ENCODE assay signal across 8 mouse cellular contexts in genomic region chr19:56396669-56397621, GRCm38 (mm10). TPM values are rescaled to one million over a fixed set of nuclear protein-coding genes. Genes with fewer than 3 reads are reported as not detected.
A peak's percentile ranks its signal among the peaks of the same experiment; 100 is the strongest.
DNase-seq lines count a peak whose midpoint lies in the region; ATAC-seq and TF ChIP-seq lines count a peak whose summit lies in the region.

Casp7 (plus strand) TSS chr19:56397129.

- no peaks in the 10 kb centered on the region for H3K27me3 ChIP-seq in heart, embryonic 16.5 days (ENCODE audit: control insufficient read depth, insufficient read depth, low read length)
- no peaks in the 10 kb centered on the region for H3K27me3 ChIP-seq in lung, postnatal 0 days (replicated peaks; ENCODE audit: insufficient read depth, low read length)

- peak within 1 kb of the TSS; percentile 92 for H3K9ac ChIP-seq in heart, embryonic 16.5 days (ENCODE audit: low read length)
- H3K9ac ChIP-seq in lung, postnatal 0 days (replicated peaks; ENCODE audit: low read depth): peak within 1 kb of the TSS; percentile 71

- peak; percentile 74 for ATAC-seq in heart, embryonic 16.5 days (replicated peaks; ENCODE audit: extremely low read depth, insufficient read depth, low FRiP score)
- ATAC-seq in lung, postnatal 0 days: peak; percentile 75

- peak within 1 kb of the TSS; percentile 92 for H3K27ac ChIP-seq in heart, embryonic 16.5 days (ENCODE audit: low read length)
- peak within 1 kb of the TSS; percentile 95 for H3K27ac ChIP-seq in lung, postnatal 0 days (ENCODE audit: low read length)

- H3K4me2 ChIP-seq in heart, embryonic 16.5 days (ENCODE audit: low read depth, low read length): peak within 1 kb of the TSS; percentile 92
- peak within 1 kb of the TSS; percentile 83 for H3K4me2 ChIP-seq in lung, postnatal 0 days (replicated peaks; ENCODE audit: low read depth, low read length)

- H3K36me3 ChIP-seq in heart, embryonic 16.5 days (ENCODE audit: control insufficient read depth, insufficient read depth): no peaks in the 10 kb centered on the region
- H3K36me3 ChIP-seq in lung, postnatal 0 days (ENCODE audit: insufficient read depth, low read length): no peaks in the 10 kb centered on the region

- H3K4me3 ChIP-seq in heart, embryonic 16.5 days (ENCODE audit: low read length): peak within 1 kb of the TSS; percentile 77
- peak within 1 kb of the TSS; percentile 71 for H3K4me3 ChIP-seq in lung, postnatal 0 days (ENCODE audit: low read depth, low read length)

- 1% methylated on average over 78 of the region's 78 CpGs for WGBS in heart, embryonic 16.5 days
- WGBS in lung, postnatal 0 days: 2% methylated on average over 61 of the region's 78 CpGs

- TF ChIP-seq CTCF in lung, postnatal 0 days (IDR thresholded peaks at IDR 0.05): peak; percentile 41

- no peak for TF ChIP-seq EP300 in lung, postnatal 0 days (IDR thresholded peaks at IDR 0.05)

- H3K4me1 ChIP-seq in heart, embryonic 16.5 days (ENCODE audit: control insufficient read depth, insufficient read depth, low read length): peaks cover 20% of the 10 kb centered on the region
- peaks cover 11% of the 10 kb centered on the region; the same call in 1 of the 2 replicates for H3K4me1 ChIP-seq in lung, postnatal 0 days (ENCODE audit: insufficient read depth, low read depth, low read length)

- DNase-seq in CD8-positive naive resting alpha-beta T cell, adult 2 months (ENCODE audit: low read depth in 2 of 2, low spot score in 2 of 2): peak; percentile 15 to 37
- DNase-seq in adrenal gland, postnatal 14 days: peak; percentile 85
- DNase-seq in fibroblast of lung, adult 2 months (ENCODE audit: low read depth): peak; percentile 49
- peak; percentile 70 to 85 for DNase-seq in kidney, postnatal 25 days
- peak; percentile 84 for DNase-seq in lung, postnatal 0 days (ENCODE audit: low spot score)
- DNase-seq in ovary, postnatal 10 days (ENCODE audit: low spot score): peak; percentile 33
- DNase-seq in thymus, postnatal 0 days (ENCODE audit: low spot score): peak; percentile 67

- H3K9me3 ChIP-seq in heart, embryonic 16.5 days (replicated peaks; ENCODE audit: control insufficient read depth, low read length): no peaks in the 10 kb centered on the region
- H3K9me3 ChIP-seq in lung, postnatal 0 days (ENCODE audit: low read length): no peaks in the 10 kb centered on the region

RNA-seq across cellular contexts. Expression of gene Casp7, which starts in this region (rescaled TPM):
- 13.7 and 15.7 TPM in 2 replicates for total RNA-seq in adrenal gland, postnatal 14 days (2021)
- 27.8 and 33.2 TPM in 2 replicates for polyA plus RNA-seq in heart, embryonic 16.5 days (2015; fragmentation: Nextera tagmentation; extraction: Ambion mirVana)
- 21.8 and 25.8 TPM in 2 replicates for polyA plus RNA-seq in lung, postnatal 0 days (2015; fragmentation: Nextera tagmentation; extraction: Ambion mirVana)
- polyA plus RNA-seq in thymus, postnatal 0 days (2015; fragmentation: Nextera tagmentation; extraction: Ambion mirVana): 35.1 and 36.5 TPM in 2 replicates

Comparison
In these comparisons a context has a peak if more than half of its experiments do, and no peak if none do; other contexts are left out.
1. Peak in every context shown above with its lines: DNase-seq, ATAC-seq, H3K4me3 ChIP-seq and H3K27ac ChIP-seq.
2. DNase-seq: peak in every context shown above with its lines; median percentile 85 in adrenal gland, postnatal 14 days; 84 in lung, postnatal 0 days; 78 in kidney, postnatal 25 days; 67 in thymus, postnatal 0 days; 49 in fibroblast of lung, adult 2 months; 33 in ovary, postnatal 10 days; 26 in CD8-positive naive resting alpha-beta T cell, adult 2 months.